Mouse (Mus musculus) kidney, postnatal 14 days (tissue): Measurements from ENCODE around the gene Kif3b.
A peak's percentile ranks its signal among the peaks of the same experiment; 100 is the strongest.
"Not testable (repeated sequence)": the region's sequence is repeated elsewhere in the genome, so short reads cannot be mapped to it uniquely, and the experiment has no call there.

Source experiments
- DNase-seq: peaks from one replicate; pipeline ENCODE4 v3.0.0; 2022; ENCODE audit warnings: mixed read lengths

Kif3b gene

GRCm38 (mm10) chr2:153346221-153347182 lies 55.3 kb downstream of the Kif3b start:
- DNase-seq: peak; percentile 89

GRCm38 (mm10) chr2:153347183-153347781 lies 56.1 kb downstream of the Kif3b start:
- DNase-seq: peak; percentile 39

- DNase-seq: no peak
These were observed 57.1 kb downstream of the Kif3b start for GRCm38 (mm10) chr2:153348100-153348831.

GRCm38 (mm10) chr2:153350552-153351181 lies 59.5 kb downstream of the Kif3b start:
- DNase-seq: no peak

- DNase-seq: no peak
These were observed 63.4 kb downstream of the Kif3b start for GRCm38 (mm10) chr2:153354648-153355047.

- DNase-seq: no peak
These were observed 65.6 kb downstream of the Kif3b start for GRCm38 (mm10) chr2:153356784-153357183.

GRCm38 (mm10) chr2:153361101-153361710 lies 70.0 kb downstream of the Kif3b start:
- DNase-seq: no peak

GRCm38 (mm10) chr2:153364531-153364930 lies 73.3 kb downstream of the Kif3b start:
- not testable (repeated sequence) for DNase-seq

- DNase-seq: no peak
These were observed 79.7 kb downstream of the Kif3b start for GRCm38 (mm10) chr2:153370871-153371270.

- DNase-seq: no peak
These were observed 84.2 kb downstream of the Kif3b start for GRCm38 (mm10) chr2:153375380-153375779.

- DNase-seq: no peak
These were observed 89.3 kb downstream of the Kif3b start for GRCm38 (mm10) chr2:153380479-153380878.
